Mouse (Mus musculus): ENCODE results near the gene Ust. TPM values are rescaled to one million over a fixed set of nuclear protein-coding genes. Genes with fewer than 3 reads are reported as not detected.
A peak's percentile ranks its signal among the peaks of the same experiment; 100 is the strongest.

Ust gene
- polyA plus RNA-seq, 1 experiment = 6.9 TPM

- Histone ChIP-seq H3K36me3 (ENCODE audit: control insufficient read depth, insufficient read depth) (no peaks in the 10 kb centered on the region), H3ac (ENCODE audit: control insufficient read depth, insufficient read length, low read depth) (no peak overlapping the region), H3K79me2 (ENCODE audit: control insufficient read depth, insufficient read depth) (no peaks in the 10 kb centered on the region), H3K4me3 (ENCODE audit: insufficient read depth, poor library complexity, severe bottlenecking) (no peak overlapping the region), H3K27me3 (ENCODE audit: control insufficient read depth, insufficient read depth, insufficient read length) (no peaks in the 10 kb centered on the region), H3K79me3 (ENCODE audit: low read depth) (no peaks in the 10 kb centered on the region)
- TF ChIP-seq FOSL1 (IDR thresholded peaks at IDR 0.05; ENCODE audit: insufficient read depth, low read length, poor library complexity, severe bottlenecking) (no peak), CEBPB (IDR thresholded peaks at IDR 0.05; ENCODE audit: low read depth) (no peak), CTCF (IDR thresholded peaks at IDR 0.05; ENCODE audit: control insufficient read depth, insufficient read depth, insufficient read length) (no peak), USF1 (IDR thresholded peaks at IDR 0.05; ENCODE audit: low read depth) (no peak), MYOG (IDR thresholded peaks at IDR 0.05; ENCODE audit: control insufficient read depth, extremely low read depth, insufficient read length) (no peak), MAX (IDR thresholded peaks at IDR 0.05) (no peak), MYOD1 (IDR thresholded peaks at IDR 0.05; ENCODE audit: control insufficient read depth, insufficient read length, low read depth) (no peak)
Observed at GRCm38 (mm10) chr10:8240703-8241102, 277.9 kb downstream of the Ust start.

- peak; percentile 22 for TF ChIP-seq CTCF (IDR thresholded peaks at IDR 0.05; ENCODE audit: control insufficient read depth, insufficient read depth, insufficient read length)
- no peak for TF ChIP-seq USF1 (IDR thresholded peaks at IDR 0.05; ENCODE audit: low read depth)
- H3K36me3 ChIP-seq (ENCODE audit: control insufficient read depth, insufficient read depth) = no peaks in the 10 kb centered on the region
- no peaks in the 10 kb centered on the region for H3K27me3 ChIP-seq (ENCODE audit: control insufficient read depth, insufficient read depth, insufficient read length)
- no peaks in the 10 kb centered on the region for H3K79me3 ChIP-seq (ENCODE audit: low read depth)
- no peak overlapping the region for H3ac ChIP-seq (ENCODE audit: control insufficient read depth, insufficient read length, low read depth)
- no peak overlapping the region for H3K4me3 ChIP-seq (ENCODE audit: insufficient read depth, poor library complexity, severe bottlenecking)
- no peaks in the 10 kb centered on the region for H3K79me2 ChIP-seq (ENCODE audit: control insufficient read depth, insufficient read depth)
Observed at GRCm38 (mm10) chr10:8240242-8240641, 278.4 kb downstream of the Ust start.

DNA sequence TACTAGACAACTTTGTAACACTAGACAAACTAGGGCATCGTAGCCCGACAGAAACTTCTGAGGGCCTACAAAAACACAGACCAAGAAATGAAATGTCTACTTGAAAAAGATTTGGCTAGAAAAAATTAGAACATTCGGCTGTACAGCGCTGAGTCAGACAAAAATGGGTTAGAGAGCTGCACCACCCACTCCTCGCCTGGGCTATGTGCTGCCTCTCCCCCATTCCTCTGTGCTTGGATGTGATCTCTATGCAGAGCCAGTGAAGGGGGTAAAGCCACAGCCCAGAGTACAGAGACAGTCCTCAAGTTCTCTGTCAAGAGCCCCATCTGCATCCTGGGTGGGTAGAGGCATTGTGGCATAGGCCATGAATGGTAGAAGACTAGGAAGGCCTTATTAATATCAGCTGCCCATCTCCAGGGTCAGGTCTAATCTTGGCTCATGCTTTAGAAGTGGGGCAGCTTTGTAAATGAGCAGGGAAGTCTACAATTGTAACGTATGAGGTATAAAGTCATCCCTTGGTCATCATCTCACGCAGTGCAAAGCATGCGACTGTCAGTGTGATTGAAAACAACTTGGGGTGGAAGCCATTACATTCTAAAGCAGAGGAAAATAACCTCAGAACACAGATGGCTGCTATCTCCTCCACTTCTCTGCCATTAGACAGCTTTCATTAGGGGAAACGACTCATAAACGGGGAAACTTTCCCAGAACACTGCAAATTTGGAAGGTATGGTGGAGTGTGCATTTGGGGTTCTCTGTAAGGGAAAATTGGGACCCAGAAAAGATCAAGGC is 281.6 kb downstream of the Ust start:
- no peak for TF ChIP-seq MAX (IDR thresholded peaks at IDR 0.05)
- no peak for TF ChIP-seq USF1 (IDR thresholded peaks at IDR 0.05; ENCODE audit: low read depth)
- TF ChIP-seq MYOD1 (IDR thresholded peaks at IDR 0.05; ENCODE audit: control insufficient read depth, insufficient read length, low read depth) = no peak
- TF ChIP-seq FOSL1 (IDR thresholded peaks at IDR 0.05; ENCODE audit: insufficient read depth, low read length, poor library complexity, severe bottlenecking) = no peak
- TF ChIP-seq CEBPB (IDR thresholded peaks at IDR 0.05; ENCODE audit: low read depth) = no peak
- no peak for TF ChIP-seq MYOG (IDR thresholded peaks at IDR 0.05; ENCODE audit: control insufficient read depth, extremely low read depth, insufficient read length)
- no peak for TF ChIP-seq CTCF (IDR thresholded peaks at IDR 0.05; ENCODE audit: control insufficient read depth, insufficient read depth, insufficient read length)
- no peak overlapping the region for H3K4me3 ChIP-seq (ENCODE audit: insufficient read depth, poor library complexity, severe bottlenecking)
- no peaks in the 10 kb centered on the region for H3K79me2 ChIP-seq (ENCODE audit: control insufficient read depth, insufficient read depth)
- H3ac ChIP-seq (ENCODE audit: control insufficient read depth, insufficient read length, low read depth) = no peak overlapping the region
- H3K27me3 ChIP-seq (ENCODE audit: control insufficient read depth, insufficient read depth, insufficient read length) = no peaks in the 10 kb centered on the region
- H3K79me3 ChIP-seq (ENCODE audit: low read depth) = no peaks in the 10 kb centered on the region
- no peaks in the 10 kb centered on the region for H3K36me3 ChIP-seq (ENCODE audit: control insufficient read depth, insufficient read depth)

DNA sequence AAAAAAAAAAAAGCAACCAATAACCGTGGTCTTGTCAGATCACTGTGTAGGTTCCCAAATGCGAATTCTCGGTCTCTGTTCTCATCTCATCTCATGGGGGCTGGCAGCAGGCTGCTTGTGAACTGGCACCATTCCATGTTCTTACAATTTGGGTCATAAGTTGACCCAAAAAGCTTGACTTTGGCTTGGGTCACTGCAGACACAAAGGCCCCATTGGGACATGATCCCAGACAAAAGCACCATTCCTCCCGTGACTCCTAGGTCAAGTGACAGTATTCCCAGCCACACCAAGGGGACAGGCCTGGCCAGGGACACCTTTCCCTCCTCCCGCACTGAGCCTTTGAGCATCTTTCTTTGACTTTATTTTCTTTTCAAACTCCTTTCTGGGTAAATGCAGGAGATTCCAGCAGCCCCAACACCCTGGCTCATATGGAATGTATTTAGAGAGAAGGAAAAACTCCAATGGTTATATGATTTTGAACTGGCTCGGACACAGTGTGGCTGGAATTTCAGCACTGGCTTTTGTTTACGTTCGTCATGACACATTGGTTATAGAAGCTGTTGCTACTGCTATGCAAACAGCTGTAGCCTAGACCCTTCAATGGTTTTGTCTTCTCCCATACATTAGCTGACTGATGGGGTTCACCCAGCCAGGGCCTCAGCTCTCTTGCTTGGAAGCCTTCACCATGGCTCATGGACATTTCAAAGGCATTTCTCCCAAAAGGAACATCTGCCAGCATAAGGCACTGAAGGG is 285.3 kb downstream of the Ust start:
- Histone ChIP-seq H3K36me3 (ENCODE audit: control insufficient read depth, insufficient read depth) (no peaks in the 10 kb centered on the region), H3ac (ENCODE audit: control insufficient read depth, insufficient read length, low read depth) (no peak overlapping the region), H3K4me3 (ENCODE audit: insufficient read depth, poor library complexity, severe bottlenecking) (no peak overlapping the region), H3K79me3 (ENCODE audit: low read depth) (no peaks in the 10 kb centered on the region), H3K27me3 (ENCODE audit: control insufficient read depth, insufficient read depth, insufficient read length) (no peaks in the 10 kb centered on the region), H3K79me2 (ENCODE audit: control insufficient read depth, insufficient read depth) (no peaks in the 10 kb centered on the region)
- TF ChIP-seq MYOD1 (IDR thresholded peaks at IDR 0.05; ENCODE audit: control insufficient read depth, insufficient read length, low read depth) = no peak
- no peak for TF ChIP-seq USF1 (IDR thresholded peaks at IDR 0.05; ENCODE audit: low read depth)
- no peak for TF ChIP-seq MAX (IDR thresholded peaks at IDR 0.05)
- TF ChIP-seq MYOG (IDR thresholded peaks at IDR 0.05; ENCODE audit: control insufficient read depth, extremely low read depth, insufficient read length) = no peak
- TF ChIP-seq CEBPB (IDR thresholded peaks at IDR 0.05; ENCODE audit: low read depth) = no peak
- no peak for TF ChIP-seq CTCF (IDR thresholded peaks at IDR 0.05; ENCODE audit: control insufficient read depth, insufficient read depth, insufficient read length)
- no peak for TF ChIP-seq FOSL1 (IDR thresholded peaks at IDR 0.05; ENCODE audit: insufficient read depth, low read length, poor library complexity, severe bottlenecking)

DNA sequence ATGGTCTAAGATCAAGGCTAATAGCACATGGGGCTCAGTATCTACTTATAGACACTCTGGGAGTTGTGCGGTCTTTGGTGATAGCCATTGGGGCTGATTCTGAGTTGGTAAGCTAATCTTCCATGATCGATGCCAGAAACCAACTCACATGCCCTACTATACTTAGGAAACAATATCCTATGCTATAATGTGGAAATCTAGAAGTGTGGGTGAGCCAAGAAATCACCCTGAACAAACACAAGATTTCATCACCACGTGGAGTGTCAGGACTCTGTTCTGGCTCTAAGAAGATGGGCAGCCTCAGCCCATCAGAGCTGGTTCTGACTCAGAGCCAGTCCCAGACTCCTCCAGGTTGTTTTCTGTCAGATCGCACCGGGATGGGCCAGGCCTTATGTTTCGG is 286.1 kb downstream of the Ust start:
- H3K27me3 ChIP-seq (ENCODE audit: control insufficient read depth, insufficient read depth, insufficient read length) = no peaks in the 10 kb centered on the region
- TF ChIP-seq MYOG (IDR thresholded peaks at IDR 0.05; ENCODE audit: control insufficient read depth, extremely low read depth, insufficient read length) (no peak), USF1 (IDR thresholded peaks at IDR 0.05; ENCODE audit: low read depth) (no peak), CEBPB (IDR thresholded peaks at IDR 0.05; ENCODE audit: low read depth) (no peak), FOSL1 (IDR thresholded peaks at IDR 0.05; ENCODE audit: insufficient read depth, low read length, poor library complexity, severe bottlenecking) (no peak), MAX (IDR thresholded peaks at IDR 0.05) (no peak)
- H3K79me3 ChIP-seq (ENCODE audit: low read depth) = no peaks in the 10 kb centered on the region
- no peaks in the 10 kb centered on the region for H3K79me2 ChIP-seq (ENCODE audit: control insufficient read depth, insufficient read depth)
- H3K36me3 ChIP-seq (ENCODE audit: control insufficient read depth, insufficient read depth) = no peaks in the 10 kb centered on the region
- H3ac ChIP-seq (ENCODE audit: control insufficient read depth, insufficient read length, low read depth) = no peak overlapping the region
- H3K4me3 ChIP-seq (ENCODE audit: insufficient read depth, poor library complexity, severe bottlenecking) = no peak overlapping the region
